Mouse (Mus musculus): Measurements from ENCODE around the gene 1300017J02Rik. TPM values are rescaled to one million over a fixed set of nuclear protein-coding genes. Genes with fewer than 3 reads are reported as not detected.

1300017J02Rik gene
- polyA plus RNA-seq, 1 experiment: 20.3 TPM

- no peak overlapping the region for H3K4me3 ChIP-seq (ENCODE audit: control insufficient read depth, low read depth, low read length)
- no peak overlapping the region for H3K27ac ChIP-seq (ENCODE audit: control insufficient read depth, insufficient read depth, low read depth, low read length)
- H3K4me1 ChIP-seq (ENCODE audit: control insufficient read depth, insufficient read depth, low read length): peaks cover 5% of the 10 kb centered on the region
- no peaks in the 10 kb centered on the region for H3K36me3 ChIP-seq (ENCODE audit: control insufficient read depth, insufficient read depth, low read length)
- no peak for TF ChIP-seq CTCF (IDR thresholded peaks at IDR 0.05; ENCODE audit: control insufficient read depth, insufficient read depth, insufficient replicate concordance, low read depth, low read length)
- H3K27me3 ChIP-seq (ENCODE audit: control insufficient read depth, insufficient read depth, low read length): no peaks in the 10 kb centered on the region
Measured at GRCm38 (mm10) chr9:103229037-103229867, 75.6 kb downstream of the 1300017J02Rik start.

GRCm38 (mm10) chr9:103228370-103229003, 76.4 kb downstream of the 1300017J02Rik start:
- H3K4me1 ChIP-seq (ENCODE audit: control insufficient read depth, insufficient read depth, low read length): peaks cover 5% of the 10 kb centered on the region

GRCm38 (mm10) chr9:103227760-103228159, 77.1 kb downstream of the 1300017J02Rik start:
- Histone ChIP-seq H3K27me3 (ENCODE audit: control insufficient read depth, insufficient read depth, low read length) (no peaks in the 10 kb centered on the region), H3K4me3 (ENCODE audit: control insufficient read depth, low read depth, low read length) (no peak overlapping the region), H3K36me3 (ENCODE audit: control insufficient read depth, insufficient read depth, low read length) (no peaks in the 10 kb centered on the region), H3K4me1 (ENCODE audit: control insufficient read depth, insufficient read depth, low read length) (peaks cover 5% of the 10 kb centered on the region), H3K27ac (ENCODE audit: control insufficient read depth, insufficient read depth, low read depth, low read length) (no peak overlapping the region)
- TF ChIP-seq POLR2A (IDR thresholded peaks at IDR 0.05; ENCODE audit: control insufficient read depth, low read depth, low read length) (no peak), CTCF (IDR thresholded peaks at IDR 0.05; ENCODE audit: control insufficient read depth, insufficient read depth, insufficient replicate concordance, low read depth, low read length) (no peak)

More at GRCm38 (mm10) chr9:103228370-103229003, 76.4 kb downstream of the 1300017J02Rik start:
- H3K36me3 ChIP-seq (ENCODE audit: control insufficient read depth, insufficient read depth, low read length): no peaks in the 10 kb centered on the region
- H3K27me3 ChIP-seq (ENCODE audit: control insufficient read depth, insufficient read depth, low read length): no peaks in the 10 kb centered on the region
- H3K4me3 ChIP-seq (ENCODE audit: control insufficient read depth, low read depth, low read length): no peak overlapping the region
- H3K27ac ChIP-seq (ENCODE audit: control insufficient read depth, insufficient read depth, low read depth, low read length): no peak overlapping the region
- TF ChIP-seq CTCF (IDR thresholded peaks at IDR 0.05; ENCODE audit: control insufficient read depth, insufficient read depth, insufficient replicate concordance, low read depth, low read length): no peak
- TF ChIP-seq POLR2A (IDR thresholded peaks at IDR 0.05; ENCODE audit: control insufficient read depth, low read depth, low read length): no peak

- no peak overlapping the region for H3K27ac ChIP-seq (ENCODE audit: control insufficient read depth, insufficient read depth, low read depth, low read length)
- no peaks in the 10 kb centered on the region for H3K27me3 ChIP-seq (ENCODE audit: control insufficient read depth, insufficient read depth, low read length)
- H3K36me3 ChIP-seq (ENCODE audit: control insufficient read depth, insufficient read depth, low read length): no peaks in the 10 kb centered on the region
- H3K4me3 ChIP-seq (ENCODE audit: control insufficient read depth, low read depth, low read length): peak overlapping the region; percentile 3; the same call in 1 of the 2 replicates
- peaks cover 5% of the 10 kb centered on the region for H3K4me1 ChIP-seq (ENCODE audit: control insufficient read depth, insufficient read depth, low read length)
- TF ChIP-seq CTCF (IDR thresholded peaks at IDR 0.05; ENCODE audit: control insufficient read depth, insufficient read depth, insufficient replicate concordance, low read depth, low read length) (no peak), POLR2A (IDR thresholded peaks at IDR 0.05; ENCODE audit: control insufficient read depth, low read depth, low read length) (no peak)
Measured at GRCm38 (mm10) chr9:103226806-103227205, 78.1 kb downstream of the 1300017J02Rik start.

GRCm38 (mm10) chr9:103225464-103225863, 79.4 kb downstream of the 1300017J02Rik start:
- H3K27ac ChIP-seq (ENCODE audit: control insufficient read depth, insufficient read depth, low read depth, low read length): no peak overlapping the region
- no peak overlapping the region for H3K4me3 ChIP-seq (ENCODE audit: control insufficient read depth, low read depth, low read length)
- no peak for TF ChIP-seq POLR2A (IDR thresholded peaks at IDR 0.05; ENCODE audit: control insufficient read depth, low read depth, low read length)
- TF ChIP-seq CTCF (IDR thresholded peaks at IDR 0.05; ENCODE audit: control insufficient read depth, insufficient read depth, insufficient replicate concordance, low read depth, low read length): peak; percentile 49; the same call in 1 of the 2 replicates
- no peaks in the 10 kb centered on the region for H3K27me3 ChIP-seq (ENCODE audit: control insufficient read depth, insufficient read depth, low read length)
- H3K36me3 ChIP-seq (ENCODE audit: control insufficient read depth, insufficient read depth, low read length): no peaks in the 10 kb centered on the region
- H3K4me1 ChIP-seq (ENCODE audit: control insufficient read depth, insufficient read depth, low read length): peaks cover 5% of the 10 kb centered on the region

- no peak for TF ChIP-seq POLR2A (IDR thresholded peaks at IDR 0.05; ENCODE audit: control insufficient read depth, low read depth, low read length)
- TF ChIP-seq CTCF (IDR thresholded peaks at IDR 0.05; ENCODE audit: control insufficient read depth, insufficient read depth, insufficient replicate concordance, low read depth, low read length): no peak
- Histone ChIP-seq H3K27ac (ENCODE audit: control insufficient read depth, insufficient read depth, low read depth, low read length) (no peak overlapping the region), H3K36me3 (ENCODE audit: control insufficient read depth, insufficient read depth, low read length) (no peaks in the 10 kb centered on the region), H3K4me3 (ENCODE audit: control insufficient read depth, low read depth, low read length) (no peak overlapping the region), H3K27me3 (ENCODE audit: control insufficient read depth, insufficient read depth, low read length) (no peaks in the 10 kb centered on the region), H3K4me1 (ENCODE audit: control insufficient read depth, insufficient read depth, low read length) (peaks cover 2% of the 10 kb centered on the region; the same call in 1 of the 2 replicates)
Measured at GRCm38 (mm10) chr9:103224721-103225120, 80.2 kb downstream of the 1300017J02Rik start.

GRCm38 (mm10) chr9:103214281-103214680, 90.6 kb downstream of the 1300017J02Rik start:
- Histone ChIP-seq H3K27me3 (ENCODE audit: control insufficient read depth, insufficient read depth, low read length) (no peaks in the 10 kb centered on the region), H3K4me3 (ENCODE audit: control insufficient read depth, low read depth, low read length) (no peak overlapping the region), H3K36me3 (ENCODE audit: control insufficient read depth, insufficient read depth, low read length) (no peaks in the 10 kb centered on the region), H3K4me1 (ENCODE audit: control insufficient read depth, insufficient read depth, low read length) (no peaks in the 10 kb centered on the region; the same call in none of the 2 replicates), H3K27ac (ENCODE audit: control insufficient read depth, insufficient read depth, low read depth, low read length) (no peak overlapping the region)
- TF ChIP-seq POLR2A (IDR thresholded peaks at IDR 0.05; ENCODE audit: control insufficient read depth, low read depth, low read length) (no peak), CTCF (IDR thresholded peaks at IDR 0.05; ENCODE audit: control insufficient read depth, insufficient read depth, insufficient replicate concordance, low read depth, low read length) (no peak)

Measured in testis, adult 2 months (tissue).